Mouse (Mus musculus) forebrain, postnatal 0 days (tissue): Measurements from ENCODE around the gene Tmc3. TPM values are rescaled to one million over a fixed set of nuclear protein-coding genes. Genes with fewer than 3 reads are reported as not detected.

Experiments used
- ATAC-seq: fragments of 200-750 bp; cut with Nextera tagmentation; 2 replicates; pipeline ENCODE4 v1.8.0; 2017; ENCODE audit warnings: mild to moderate bottlenecking, moderate library complexity
- DNase-seq: peaks from one replicate; pipeline ENCODE4 v3.0.0-alpha.2; 2015
- H3K27ac ChIP-seq: fragments of 300-500 bp; sonication (generic); 2 replicates; pipeline ENCODE4 v1.5.1; 2014; ENCODE audit warnings: low read depth, mild to moderate bottlenecking, antibody characterized with exemption, low read length, moderate library complexity, mixed read lengths
- H3K27me3 ChIP-seq: fragments of 300-500 bp; sonication (generic); 2 replicates; pipeline ENCODE4 v1.6.1; 2014; ENCODE audit warnings: mild to moderate bottlenecking, low read length, mixed read lengths; ENCODE audit not compliant: insufficient read depth
- H3K36me3 ChIP-seq: fragments of 300-500 bp; sonication (generic); 2 replicates; pipeline ENCODE4 v1.6.1; 2014; ENCODE audit warnings: mild to moderate bottlenecking, moderate library complexity; ENCODE audit not compliant: insufficient read depth
- H3K4me1 ChIP-seq: fragments of 300-500 bp; sonication (generic); 2 replicates; pipeline ENCODE4 v1.6.1; 2014; ENCODE audit warnings: antibody characterized with exemption; ENCODE audit not compliant: insufficient read depth
- H3K4me2 ChIP-seq: fragments of 300-500 bp; sonication (generic); 2 replicates; pipeline ENCODE4 v1.6.1; 2014; ENCODE audit warnings: low read depth, mild to moderate bottlenecking, moderate library complexity
- H3K4me3 ChIP-seq: fragments of 300-500 bp; sonication (generic); 2 replicates; pipeline ENCODE4 v1.5.1; 2014; ENCODE audit warnings: low read depth, low read length, mixed read lengths
- H3K9ac ChIP-seq: fragments of 300-500 bp; sonication (generic); 2 replicates; pipeline ENCODE4 v1.6.1; 2014; ENCODE audit warnings: mild to moderate bottlenecking
- H3K9me3 ChIP-seq: fragments of 300-500 bp; sonication (generic); 2 replicates; pipeline ENCODE4 v1.6.1; 2016; ENCODE audit warnings: low read length
- CTCF ChIP-seq: sonication (generic); IDR thresholded peaks from 2 replicates; pipeline ENCODE4 v1.5.1; 2016; ENCODE audit warnings: antibody characterized with exemption, control low read depth, low read depth
- WGBS: fragments of 180-500 bp; shearing (Covaris S2); extraction: QIAGEN DNeasy Blood & Tissue Kit; methylation state at CpG from one replicate; pipeline ENCODE4 v1.1.7; 2014; 5-methylcytosine and 5-hydroxymethylcytosine counted together
- polyA plus RNA-seq: library from polyadenylated mRNA; unstranded; fragments of >200 nt; fragmentation: Nextera tagmentation; extraction: Ambion mirVana; gene quantifications from 2 replicates; pipeline ENCODE4 v1.2.1, GENCODE M21; 2015
- total RNA-seq: library from RNA; depleted of rRNA; stranded (reverse); fragments of >200 nt; gene quantifications from 2 replicates; pipeline ENCODE4 v1.2.3, GENCODE M21; 2014

Tmc3 gene
- total and polyA plus RNA-seq, 2 experiments from 2014 or later = 0.08 to 0.24 TPM

- peak overlapping the region; percentile 62 for H3K9ac ChIP-seq
- ATAC-seq (peak; percentile 50), DNase-seq (no peak)
- TF ChIP-seq CTCF = peak; percentile 28; the same call in 1 of the 2 replicates
- 9% methylated on average over 11 of the region's 11 CpGs for WGBS
- peak overlapping the region; percentile 66 for H3K27ac ChIP-seq
- no peaks in the 10 kb centered on the region for H3K27me3 ChIP-seq
- no peaks in the 10 kb centered on the region for H3K36me3 ChIP-seq
- no peaks in the 10 kb centered on the region for H3K9me3 ChIP-seq
- peaks cover 9% of the 10 kb centered on the region; the same call in 1 of the 2 replicates for H3K4me1 ChIP-seq
- H3K4me2 ChIP-seq = peak overlapping the region; percentile 80
- H3K4me3 ChIP-seq = peak overlapping the region; percentile 48
These were observed 46.5 kb downstream of the Tmc3 start for GRCm38 (mm10) chr7:83631073-83631827.

GRCm38 (mm10) chr7:83631828-83632681 lies 47.3 kb downstream of the Tmc3 start, which contains the start of gene Stard5:
Gene Stard5, plus strand, starts transcription at chr7:83631959.
- TF ChIP-seq CTCF = 0 out of 2 replicates have a peak, but pooled peaks have one; percentile 18
- Histone ChIP-seq H3K36me3 (no peaks in the 10 kb centered on the region), H3K9me3 (no peaks in the 10 kb centered on the region), H3K27me3 (no peaks in the 10 kb centered on the region), H3K9ac (peak within 1 kb of the TSS; percentile 62), H3K27ac (peak within 1 kb of the TSS; percentile 66), H3K4me2 (peak within 1 kb of the TSS; percentile 80), H3K4me3 (peak within 1 kb of the TSS; percentile 48), H3K4me1 (peaks cover 9% of the 10 kb centered on the region; the same call in 1 of the 2 replicates)
- DNase-seq (peak; percentile 93), ATAC-seq (peak; percentile 99)
- under 1% methylated on average over 35 of the region's 35 CpGs for WGBS

- H3K4me2 ChIP-seq = peak overlapping the region; percentile 80
- peaks cover 9% of the 10 kb centered on the region; the same call in 1 of the 2 replicates for H3K4me1 ChIP-seq
- no peak for TF ChIP-seq CTCF
- DNase-seq = no peak
- no peak for ATAC-seq
- H3K9me3 ChIP-seq = no peaks in the 10 kb centered on the region
- no peak overlapping the region for H3K9ac ChIP-seq
- WGBS = 68% methylated on average over 6 of the region's 6 CpGs
- H3K27me3 ChIP-seq = no peaks in the 10 kb centered on the region
- peak overlapping the region; percentile 48 for H3K4me3 ChIP-seq
- H3K36me3 ChIP-seq = no peaks in the 10 kb centered on the region
- no peak overlapping the region for H3K27ac ChIP-seq
These were observed 48.0 kb downstream of the Tmc3 start for GRCm38 (mm10) chr7:83632682-83633120.

- no peak overlapping the region for H3K4me3 ChIP-seq
- WGBS = 80% methylated on average over 6 of the region's 6 CpGs
- no peak for ATAC-seq
- no peak overlapping the region for H3K9ac ChIP-seq
- H3K27ac ChIP-seq = no peak overlapping the region
- H3K36me3 ChIP-seq = no peaks in the 10 kb centered on the region
- H3K4me2 ChIP-seq = no peak overlapping the region
- H3K27me3 ChIP-seq = no peaks in the 10 kb centered on the region
- H3K9me3 ChIP-seq = no peaks in the 10 kb centered on the region
- DNase-seq = no peak
- TF ChIP-seq CTCF = no peak
- H3K4me1 ChIP-seq = peaks cover 9% of the 10 kb centered on the region; the same call in 1 of the 2 replicates
These were observed 49.1 kb downstream of the Tmc3 start for GRCm38 (mm10) chr7:83633856-83634255.

DNA sequence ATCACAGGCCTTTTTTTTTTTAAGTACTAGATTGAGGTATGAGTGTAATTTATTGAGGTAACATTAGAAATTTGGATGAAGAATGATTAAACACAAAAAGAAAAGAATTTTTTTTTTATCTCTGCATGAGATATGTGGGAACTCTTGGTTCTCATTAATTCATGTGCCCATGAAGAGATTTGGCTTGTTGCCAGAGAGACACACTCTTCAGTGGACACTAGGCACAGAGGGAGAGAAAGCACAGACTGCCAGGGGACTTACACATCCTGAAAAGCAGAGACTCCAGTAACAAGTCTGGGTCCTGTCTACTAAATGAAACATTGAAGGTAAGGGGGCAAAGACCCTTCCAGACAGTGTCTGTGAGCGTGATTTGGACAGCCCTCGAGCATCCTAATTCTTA lies 51.0 kb downstream of the Tmc3 start:
- Histone ChIP-seq H3K27ac (no peak overlapping the region), H3K4me3 (no peak overlapping the region), H3K9me3 (no peaks in the 10 kb centered on the region), H3K9ac (no peak overlapping the region), H3K27me3 (no peaks in the 10 kb centered on the region), H3K36me3 (no peaks in the 10 kb centered on the region), H3K4me1 (peaks cover 7% of the 10 kb centered on the region; the same call in 1 of the 2 replicates), H3K4me2 (no peak overlapping the region)
- no peak for TF ChIP-seq CTCF
- 76% methylated on average over 2 of the region's 2 CpGs for WGBS
- DNase-seq (no peak), ATAC-seq (no peak)

GRCm38 (mm10) chr7:83636425-83636824 lies 51.7 kb downstream of the Tmc3 start:
- Histone ChIP-seq H3K27me3 (no peaks in the 10 kb centered on the region), H3K4me2 (no peak overlapping the region), H3K27ac (no peak overlapping the region), H3K4me3 (no peak overlapping the region), H3K9me3 (no peaks in the 10 kb centered on the region), H3K36me3 (no peaks in the 10 kb centered on the region), H3K9ac (no peak overlapping the region), H3K4me1 (0 out of 2 replicates have a peak, but pooled peaks cover under 1% of the 10 kb centered on the region)
- DNase-seq (no peak), ATAC-seq (no peak)
- 86% methylated on average over 8 of the region's 8 CpGs for WGBS
- TF ChIP-seq CTCF = no peak
